Mouse (Mus musculus) ovary, postnatal 10 days (tissue): ENCODE results near the gene Echdc2.
"Not testable (repeated sequence)": the region's sequence is repeated elsewhere in the genome, so short reads cannot be mapped to it uniquely, and the experiment has no call there.

Experiments
- DNase-seq: peaks from one replicate; pipeline ENCODE4 v3.0.0; 2022; ENCODE audit warnings: low spot score

Echdc2 gene

GRCm38 (mm10) chr4:108165152-108165895, at the start of gene Echdc2:
TSS of gene Echdc2 (plus strand) at chr4:108165437.
- DNase-seq = peak; percentile 15

GRCm38 (mm10) chr4:108116466-108116865, 48.8 kb upstream of the Echdc2 start:
- DNase-seq = no peak

- DNase-seq = no peak
These were observed 47.7 kb upstream of the Echdc2 start for GRCm38 (mm10) chr4:108117488-108117887.

DNA sequence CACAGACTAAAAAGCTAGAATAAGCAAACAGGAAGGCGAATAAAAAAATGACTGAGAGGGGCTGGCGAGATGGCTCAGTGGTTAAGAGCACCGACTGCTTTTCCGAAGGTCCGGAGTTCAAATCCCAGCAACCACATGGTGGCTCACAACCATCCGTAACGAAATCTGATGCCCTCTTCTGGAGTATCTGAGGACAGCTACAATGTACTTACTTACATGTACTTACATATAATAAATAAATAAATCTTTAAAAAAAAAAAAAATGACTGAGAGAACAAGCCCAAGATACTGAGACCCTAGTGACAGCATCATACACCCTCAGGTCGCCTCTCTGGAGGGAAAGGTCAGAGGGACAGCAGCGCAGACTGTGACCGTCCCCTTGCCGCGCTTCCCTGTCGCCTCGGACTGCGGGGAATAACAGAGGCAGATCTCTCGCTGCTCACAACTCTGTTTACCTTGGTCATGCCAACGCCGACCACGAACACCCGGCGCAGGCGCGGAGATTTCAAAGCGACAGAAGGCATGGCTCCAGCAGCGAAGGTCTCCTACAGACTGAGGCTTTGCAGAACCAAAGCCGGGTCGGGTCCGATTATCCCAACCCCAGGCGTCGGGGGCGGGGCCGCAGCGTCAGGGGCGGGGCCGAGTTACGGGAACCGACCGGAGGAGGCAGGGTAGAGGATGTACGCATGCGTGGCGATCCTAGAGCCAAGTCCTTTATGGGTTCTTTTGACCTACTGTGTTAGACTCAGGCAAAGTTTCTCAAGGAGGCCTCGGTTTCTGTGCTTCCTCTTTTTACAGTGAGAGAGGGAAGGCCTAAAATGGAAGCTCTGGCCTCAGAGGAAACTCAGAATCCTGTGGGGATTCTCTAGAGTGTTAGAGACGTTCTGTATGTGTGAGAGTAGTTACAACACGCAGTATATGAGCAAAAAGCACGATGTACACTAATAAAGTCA, 47.0 kb upstream of the Echdc2 start:
- peak; percentile 90 for DNase-seq

DNA sequence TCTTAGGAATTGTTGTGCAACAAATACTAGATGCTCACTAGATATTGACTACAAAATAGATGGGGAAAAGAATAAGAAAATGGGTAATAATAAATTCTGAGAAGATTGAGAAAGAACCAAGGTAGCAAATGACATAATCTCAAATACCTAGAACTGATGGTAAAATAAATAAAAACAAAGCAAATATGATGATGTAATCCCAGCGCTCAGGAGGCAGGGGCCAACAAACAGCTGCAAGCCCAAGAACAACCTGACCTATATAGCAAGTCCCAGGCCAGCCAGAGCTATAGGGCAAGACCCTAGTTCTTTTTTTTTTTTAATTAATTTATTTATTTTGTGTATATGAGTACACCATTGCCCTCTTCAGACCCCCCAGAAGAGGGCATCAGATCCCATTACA, 41.1 kb upstream of the Echdc2 start:
- DNase-seq = no peak

DNA sequence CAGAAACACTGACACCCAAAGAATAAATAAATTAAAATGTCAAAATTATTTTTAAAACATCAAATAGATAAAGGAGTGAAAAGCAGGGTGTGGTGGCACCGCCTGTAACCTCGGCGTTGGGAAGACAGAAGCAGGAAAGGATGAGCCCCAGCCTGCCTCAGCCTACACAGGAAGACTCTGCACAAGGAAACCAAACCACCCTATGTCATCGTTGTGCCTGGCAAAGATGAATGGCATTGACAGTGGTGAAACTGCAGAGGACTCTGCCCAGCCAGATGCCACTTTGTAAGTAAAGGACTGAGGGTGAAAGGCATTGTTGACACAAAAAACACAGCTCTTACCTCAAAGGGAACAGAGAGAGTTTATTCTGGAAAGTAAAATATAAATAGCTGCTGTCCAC, 39.0 kb upstream of the Echdc2 start:
- no peak for DNase-seq

DNA sequence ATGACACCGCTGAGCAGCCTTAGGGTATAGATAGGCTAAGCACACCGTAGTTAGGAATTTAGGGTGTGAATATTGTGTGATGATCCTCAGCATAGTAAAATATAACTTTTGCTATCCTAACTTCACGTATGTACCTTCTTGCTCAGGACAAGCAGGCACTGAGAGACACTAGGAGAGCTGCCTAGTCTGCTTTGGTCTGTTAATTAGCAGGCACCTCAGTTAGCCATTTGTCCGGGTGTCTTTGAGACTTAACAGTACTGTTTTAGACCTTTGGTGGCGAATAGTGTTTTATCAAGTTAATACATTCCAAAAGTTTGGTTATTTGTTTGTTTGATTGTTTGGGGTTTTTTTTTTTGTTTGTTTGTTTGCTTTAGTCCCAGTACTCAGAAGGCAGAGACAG, 37.7 kb upstream of the Echdc2 start:
- DNase-seq = no peak

DNA sequence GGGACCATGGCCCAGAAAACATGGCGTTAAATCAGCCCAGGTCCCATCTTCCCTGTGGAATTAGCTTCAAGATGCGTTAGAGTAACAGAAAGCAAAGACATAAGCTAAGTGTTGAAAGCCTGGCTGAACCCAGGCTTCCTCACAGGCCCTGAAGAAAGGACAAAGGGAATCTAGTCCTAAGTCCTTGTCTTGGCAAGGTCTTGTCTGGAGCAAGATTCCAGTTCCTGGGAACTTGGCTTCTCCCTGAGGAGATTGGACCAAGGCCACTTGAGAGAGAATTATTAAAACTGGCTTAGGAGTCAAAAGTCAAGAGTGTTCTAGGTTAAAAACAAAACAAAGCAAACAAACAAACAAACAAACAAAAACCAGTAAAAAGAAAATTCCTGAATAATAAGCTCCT, 36.9 kb upstream of the Echdc2 start:
- DNase-seq = no peak

GRCm38 (mm10) chr4:108130452-108130851, 34.8 kb upstream of the Echdc2 start:
- no peak for DNase-seq

DNA sequence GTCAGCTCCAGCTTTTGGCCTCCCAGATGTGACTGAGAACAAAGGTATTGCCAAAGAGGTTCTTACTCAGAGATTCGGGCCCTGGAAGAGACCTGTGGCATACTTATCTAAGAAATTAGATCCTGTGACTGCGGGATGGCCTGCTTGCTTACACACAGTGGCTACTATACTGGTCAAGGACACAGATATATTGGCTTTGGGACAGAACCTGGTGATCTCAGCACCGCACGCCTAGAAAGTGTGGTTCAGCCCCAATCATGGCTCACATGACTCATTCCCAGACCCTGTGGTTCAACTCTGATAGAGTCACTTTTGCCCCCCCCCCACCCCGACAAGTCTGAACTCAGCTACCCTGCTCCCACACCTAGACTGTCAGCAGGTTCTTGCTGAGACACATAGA, 28.3 kb upstream of the Echdc2 start:
- no peak for DNase-seq

DNA sequence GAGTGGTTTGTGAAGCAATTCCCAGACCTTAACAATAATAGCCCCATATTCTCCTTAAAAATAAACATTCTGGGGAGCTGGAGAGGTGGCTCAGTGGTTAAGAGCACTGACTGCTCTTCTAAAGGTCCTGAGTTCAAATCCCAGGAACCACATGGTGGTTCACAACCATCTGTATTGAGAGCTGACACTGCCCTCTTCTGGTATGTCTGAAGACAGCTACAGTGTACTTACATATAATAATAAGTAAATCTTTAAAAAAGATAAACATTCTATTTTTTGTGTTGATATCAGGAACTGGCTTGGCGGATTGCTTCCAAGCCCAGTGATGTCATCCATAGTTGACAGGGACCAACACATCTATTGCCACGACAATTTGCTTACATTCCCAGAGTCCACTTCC, 22.1 kb upstream of the Echdc2 start:
- DNase-seq = not testable (repeated sequence)

DNA sequence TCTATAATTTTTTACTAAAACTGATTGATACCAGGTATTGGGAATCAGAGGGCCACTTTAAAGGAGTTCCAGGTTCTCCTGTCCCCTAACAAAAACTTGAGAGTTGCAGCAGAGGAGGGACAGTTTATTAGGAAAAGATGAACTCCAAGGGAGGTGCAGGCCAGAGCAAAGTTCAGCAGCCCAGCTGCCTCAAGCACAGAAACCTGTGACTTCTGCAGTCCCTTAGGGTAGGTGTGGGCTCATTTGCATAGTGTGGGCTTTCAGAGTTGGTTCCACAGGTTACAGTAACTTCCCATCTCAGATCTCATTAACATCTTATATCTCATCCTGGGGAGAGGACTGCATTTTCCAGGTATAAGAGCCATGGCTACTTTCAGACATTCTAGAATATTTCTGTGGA, 21.5 kb upstream of the Echdc2 start:
- no peak for DNase-seq

DNA sequence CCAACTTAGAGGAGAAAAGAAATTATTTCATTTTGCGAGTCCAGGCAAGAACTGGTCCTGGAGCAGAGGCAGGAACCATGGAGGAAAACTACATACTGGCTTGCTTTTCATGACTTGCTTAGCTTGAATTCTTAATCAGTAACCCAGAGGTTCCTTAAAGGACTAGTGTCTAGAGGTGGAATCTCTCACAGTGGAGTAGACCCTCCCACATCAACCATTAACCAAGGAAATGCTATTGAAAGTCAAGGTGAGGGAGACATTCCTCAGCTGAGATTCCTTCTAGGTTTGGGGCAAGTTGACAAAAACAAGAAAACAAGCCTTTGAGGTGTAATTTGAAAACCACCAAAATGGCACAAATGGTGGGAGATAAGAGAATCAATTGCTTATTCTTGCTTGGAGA, 20.4 kb upstream of the Echdc2 start, which contains the start of gene Scp2:
Scp2 (minus strand) TSS at position 119 of the 400 bp plus-strand sequence.
- no peak for DNase-seq

- DNase-seq = not testable (repeated sequence)
These were observed 19.7 kb upstream of the Echdc2 start for GRCm38 (mm10) chr4:108145554-108145953.

DNA sequence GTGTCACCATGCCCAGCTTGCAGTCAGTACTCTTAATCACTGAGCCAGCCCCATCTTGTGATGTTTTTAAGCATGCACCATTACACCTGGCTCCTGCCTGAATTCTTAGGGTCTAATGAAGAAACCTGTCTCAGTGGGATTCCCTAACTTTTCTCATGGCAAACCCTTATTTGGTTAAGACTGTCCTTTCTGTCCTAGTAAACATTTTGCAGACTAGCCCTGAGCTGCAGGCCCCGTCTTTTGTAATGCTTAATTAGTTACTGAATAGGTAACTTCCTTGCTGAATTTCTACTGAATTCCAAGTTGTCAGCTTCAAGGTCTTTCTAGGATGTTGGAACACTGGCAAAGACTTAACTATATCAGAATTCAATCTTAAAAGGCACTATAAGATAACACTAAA, 10.1 kb upstream of the Echdc2 start:
- not testable (repeated sequence) for DNase-seq

- no peak for DNase-seq
These were observed 3.3 kb upstream of the Echdc2 start for GRCm38 (mm10) chr4:108161936-108162335.

DNA sequence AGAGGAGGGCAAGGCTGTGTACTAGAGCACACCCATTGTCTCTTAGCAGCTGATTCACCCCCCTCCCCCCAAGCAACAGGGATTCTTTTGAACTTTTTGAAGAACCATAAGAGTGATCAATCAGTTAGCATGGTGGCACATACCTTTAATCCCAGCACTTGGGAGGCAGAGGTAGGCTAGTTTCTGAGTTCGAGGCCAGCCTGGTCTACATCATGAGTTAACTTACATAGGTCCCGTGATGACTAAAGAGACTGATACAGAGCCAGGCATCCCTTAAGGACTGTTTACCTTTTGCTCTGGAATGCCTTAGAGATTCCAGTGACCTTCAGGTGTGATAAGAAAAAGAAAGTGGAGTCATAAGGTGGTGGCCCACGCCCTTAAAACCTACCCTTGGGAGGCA, 1.9 kb upstream of the Echdc2 start:
- no peak for DNase-seq

DNA sequence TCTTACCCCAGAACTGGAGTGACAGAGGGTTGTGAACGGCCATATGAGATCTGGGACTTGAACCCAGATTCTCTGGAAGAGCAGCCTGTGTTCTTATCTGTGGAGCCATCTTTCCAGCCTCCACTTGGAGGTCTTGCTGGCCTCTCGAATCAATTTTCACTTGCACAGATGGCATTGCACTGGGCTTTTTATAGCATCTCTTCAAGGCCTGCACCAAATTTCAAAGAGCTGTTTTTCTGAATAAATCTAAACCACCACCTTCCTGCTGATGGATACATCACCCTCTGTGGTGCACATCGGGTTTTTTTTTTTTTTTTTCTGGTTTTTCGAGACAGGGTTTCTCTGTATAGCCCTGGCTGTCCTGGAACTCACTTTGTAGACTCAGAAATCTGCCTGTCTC, 1.6 kb downstream of the Echdc2 start:
- no peak for DNase-seq

- DNase-seq = no peak
These were observed 2.8 kb downstream of the Echdc2 start for GRCm38 (mm10) chr4:108168056-108168455.

DNA sequence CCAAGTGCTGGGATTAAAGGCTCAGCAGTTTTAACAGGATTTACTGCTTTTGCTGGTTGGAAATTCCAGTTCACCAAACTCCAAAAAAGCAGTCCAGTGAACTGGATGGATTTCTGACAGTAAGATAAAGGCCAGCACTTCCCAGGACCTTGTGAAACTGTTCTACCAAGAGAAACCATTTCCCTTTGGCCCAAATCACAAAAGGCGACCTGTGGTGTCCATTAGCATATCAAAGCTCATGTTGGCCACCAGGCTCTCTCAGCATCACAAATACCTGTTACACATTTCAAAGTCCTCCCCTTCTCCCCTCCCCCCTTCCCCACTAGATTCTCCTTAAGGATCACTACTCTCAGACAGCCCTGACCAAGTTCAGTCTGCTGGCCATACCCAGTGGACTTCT, 17.0 kb downstream of the Echdc2 start:
- DNase-seq = no peak

DNA sequence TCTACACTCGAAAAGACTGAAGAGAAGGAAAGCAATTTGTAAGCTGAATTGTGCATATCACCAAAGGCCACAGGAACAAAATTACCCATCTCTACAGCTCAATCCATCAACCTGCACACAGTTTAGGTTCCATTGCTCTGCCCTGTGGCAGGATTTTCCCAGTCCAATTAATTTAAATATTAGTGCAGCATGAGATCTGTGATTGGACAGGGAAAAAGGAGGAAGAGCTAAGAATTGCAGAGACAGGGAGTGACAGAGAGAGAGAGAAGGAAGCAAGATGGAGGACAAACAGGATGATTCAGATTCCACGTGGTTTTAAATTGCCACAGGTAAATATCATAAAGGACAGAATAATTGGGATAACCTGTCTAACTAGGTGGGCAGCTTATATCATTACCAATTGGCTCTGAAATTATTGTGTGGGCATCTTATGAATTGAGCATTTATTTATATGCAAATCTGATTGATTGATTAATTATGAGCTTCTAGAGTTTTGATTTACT, 27.6 kb downstream of the Echdc2 start:
- no peak for DNase-seq

GRCm38 (mm10) chr4:108196277-108196855, 31.1 kb downstream of the Echdc2 start:
- DNase-seq = no peak

DNA sequence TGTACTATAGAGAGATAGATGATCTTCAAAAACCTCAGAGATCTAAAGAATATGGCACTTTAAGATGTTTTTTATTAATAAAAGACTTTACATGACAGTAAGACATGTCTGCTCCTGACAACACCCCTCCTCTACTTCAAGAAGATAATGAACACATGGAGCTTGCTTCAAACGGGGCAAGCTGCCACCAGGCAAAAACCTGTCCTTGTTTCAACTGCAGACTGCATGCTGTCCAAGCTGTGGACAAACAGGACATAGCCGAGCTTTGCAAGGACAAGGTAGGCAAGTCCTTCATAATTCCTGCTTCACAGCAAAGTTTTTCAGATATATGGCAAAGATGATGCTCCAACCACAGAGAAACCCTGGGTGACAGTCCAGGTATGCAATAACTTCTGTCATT, 34.0 kb downstream of the Echdc2 start:
- no peak for DNase-seq
